In the genomic region with DNA sequence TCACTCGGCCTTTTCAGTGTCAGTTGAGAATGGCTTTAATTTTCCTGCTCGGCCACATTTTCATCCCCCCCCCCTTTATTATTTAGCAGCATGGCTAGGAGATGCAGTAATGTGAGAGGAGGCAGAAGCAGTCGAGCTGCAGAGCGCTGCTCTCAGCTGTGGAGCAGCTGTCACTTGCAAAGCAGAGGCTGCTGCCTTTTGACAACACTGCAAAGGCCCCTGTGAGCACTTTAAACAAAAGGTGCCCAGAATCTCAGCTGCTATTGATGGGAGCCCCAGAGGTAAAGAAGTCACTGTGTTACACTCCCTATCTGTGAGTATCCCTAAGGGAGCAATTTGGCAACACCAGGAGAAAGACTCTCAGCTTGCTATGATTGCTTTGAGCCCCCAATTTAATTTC, we compare ENCODE assay signal across 10 mouse cellular contexts. TPM values are rescaled to one million over a fixed set of nuclear protein-coding genes. Genes with fewer than 3 reads are reported as not detected.
DNase-seq lines count a peak whose midpoint lies in the region; ATAC-seq lines count a peak whose summit lies in the region.
"Had no signal": no experiment of that assay in that cellular context is flagged by ENCODE, and none has a peak within 500 bp of the region (broad histone marks: within the 10 kb centered on the region; RNA-seq: fewer than 3 reads in every experiment).

No protein-coding gene starts in this region.

- intact Hi-C loops in gastrocnemius, postnatal 14 days (cut with DNase I; ENCODE audit: low total_unique reads) = no loop called here

- 26% methylated on average over 4 of the region's 4 CpGs for WGBS in limb, embryonic 12.5 days
- 24% methylated on average over 4 of the region's 4 CpGs for WGBS in stomach, embryonic 15.5 days

- H3K9me3 ChIP-seq in erythroblast, embryonic 14.5 days (ENCODE audit: control insufficient read depth, low read length) = no peaks in the 10 kb centered on the region
- no peaks in the 10 kb centered on the region for H3K9me3 ChIP-seq in limb, embryonic 12.5 days
- H3K9me3 ChIP-seq in stomach, embryonic 15.5 days = no peaks in the 10 kb centered on the region
- H3K9me3 ChIP-seq: limb, embryonic 15.5 days had no signal

- peak overlapping the region; percentile 11; the same call in 1 of the 2 replicates for H3K4me2 ChIP-seq in limb, embryonic 12.5 days
- H3K4me2 ChIP-seq in stomach, embryonic 15.5 days = peak overlapping the region; percentile 16; the same call in 1 of the 2 replicates

- no peak overlapping the region for H3K27ac ChIP-seq in limb, embryonic 12.5 days
- H3K27ac ChIP-seq in stomach, embryonic 15.5 days = no peak overlapping the region
- H3K27ac ChIP-seq: limb, embryonic 15.5 days had no signal

- ATAC-seq in erythroblast, adult 5-6 weeks (replicated peaks; ENCODE audit: low FRiP score, poor library complexity, severe bottlenecking) = no peak
- no peak for ATAC-seq in limb, embryonic 12.5 days (ENCODE audit: insufficient number of reproducible peaks, insufficient read depth, low FRiP score, low TSS enrichment, low read depth)
- no peak for ATAC-seq in stomach, embryonic 15.5 days (ENCODE audit: insufficient read depth, low FRiP score, low read depth)

- DNase-seq in thymus, postnatal 14 days = peak; percentile 26
- DNase-seq in thymus, postnatal 25 days = no peak
- no peak for DNase-seq in gastrocnemius, postnatal 14 days
- DNase-seq in urinary bladder, adult 18-20 months (ENCODE audit: low spot score in 2 of 2) = no peak
- DNase-seq: kidney, adult 8-10 months had no signal

- peaks cover 62% of the 10 kb centered on the region for H3K36me3 ChIP-seq in erythroblast, embryonic 14.5 days (ENCODE audit: control insufficient read depth)
- H3K36me3 ChIP-seq in limb, embryonic 12.5 days = no peaks in the 10 kb centered on the region
- no peaks in the 10 kb centered on the region for H3K36me3 ChIP-seq in stomach, embryonic 15.5 days
- H3K36me3 ChIP-seq: limb, embryonic 15.5 days had no signal

- H3K9ac ChIP-seq in limb, embryonic 12.5 days (replicated peaks) = no peak overlapping the region
- no peak overlapping the region for H3K9ac ChIP-seq in stomach, embryonic 15.5 days
- H3K9ac ChIP-seq: limb, embryonic 15.5 days had no signal

- H3K4me1 ChIP-seq in erythroblast, embryonic 14.5 days (ENCODE audit: control insufficient read depth) = peaks cover 77% of the 10 kb centered on the region
- H3K4me1 ChIP-seq in limb, embryonic 12.5 days (replicated peaks) = peaks cover 52% of the 10 kb centered on the region
- peaks cover 38% of the 10 kb centered on the region for H3K4me1 ChIP-seq in stomach, embryonic 15.5 days

- H3K4me3 ChIP-seq in erythroblast, embryonic 14.5 days (replicated peaks) = peak overlapping the region; percentile 25
- no peak overlapping the region for H3K4me3 ChIP-seq in limb, embryonic 12.5 days (replicated peaks)
- no peak overlapping the region for H3K4me3 ChIP-seq in stomach, embryonic 15.5 days (replicated peaks)
- H3K4me3 ChIP-seq: limb, embryonic 15.5 days had no signal

- peaks cover 13% of the 10 kb centered on the region for H3K27me3 ChIP-seq in erythroblast, embryonic 14.5 days (ENCODE audit: control insufficient read depth)
- peaks cover 10% of the 10 kb centered on the region for H3K27me3 ChIP-seq in limb, embryonic 12.5 days
- no peaks in the 10 kb centered on the region for H3K27me3 ChIP-seq in stomach, embryonic 15.5 days (replicated peaks)

RNA-seq across cellular contexts. Expression of a gene that starts 3.1 kb away (rescaled TPM):
- polyA plus RNA-seq in erythroblast, embryonic 14.5 days (2012) = 2.5 and 4.0 TPM in 2 replicates
- total RNA-seq in erythroblast, adult 5-6 weeks (2015; ENCODE audit: low replicate concordance) = 34.9 and 47.3 TPM in 2 replicates
- total RNA-seq in erythroblast, adult 5-6 weeks (2017; ENCODE audit: low replicate concordance) = 39.6 and 46.4 TPM in 2 replicates
- polyA plus RNA-seq in limb, embryonic 12.5 days (2016; fragmentation: Nextera tagmentation; extraction: Ambion mirVana) = 139 and 143 TPM in 2 replicates
- polyA plus RNA-seq in stomach, embryonic 15.5 days (2015; fragmentation: Nextera tagmentation; extraction: Ambion mirVana) = 115 and 124 TPM in 2 replicates
- 1 to 10 TPM; 7.5 to 8.7 TPM for total RNA-seq in gastrocnemius, postnatal 14 days (2021)

RNA-seq across cellular contexts. Expression of a gene that starts 21.8 kb away (rescaled TPM):
- polyA plus RNA-seq in erythroblast, embryonic 14.5 days (2012) = not detected in 2 replicates
- not detected in 2 replicates for total RNA-seq in erythroblast, adult 5-6 weeks (2015; ENCODE audit: low replicate concordance)
- not detected in 2 replicates for total RNA-seq in erythroblast, adult 5-6 weeks (2017; ENCODE audit: low replicate concordance)
- polyA plus RNA-seq in limb, embryonic 12.5 days (2016; fragmentation: Nextera tagmentation; extraction: Ambion mirVana) = 1.6 TPM in 2 replicates
- 1.6 and 2.3 TPM in 2 replicates for polyA plus RNA-seq in stomach, embryonic 15.5 days (2015; fragmentation: Nextera tagmentation; extraction: Ambion mirVana)
- total RNA-seq in gastrocnemius, postnatal 14 days (2021) = 1 to 10 TPM in 1 of 2 experiments, under 1 TPM in 1; 0.69 to 1.0 TPM

RNA-seq across cellular contexts. Expression of a gene that starts 47.1 kb away (rescaled TPM):
- polyA plus RNA-seq in erythroblast, embryonic 14.5 days (2012) = not detected in 2 replicates
- not detected in 2 replicates for total RNA-seq in erythroblast, adult 5-6 weeks (2015; ENCODE audit: low replicate concordance)
- not detected in 2 replicates for total RNA-seq in erythroblast, adult 5-6 weeks (2017; ENCODE audit: low replicate concordance)
- not detected in 2 replicates for polyA plus RNA-seq in limb, embryonic 12.5 days (2016; fragmentation: Nextera tagmentation; extraction: Ambion mirVana)
- not detected in 2 replicates for polyA plus RNA-seq in stomach, embryonic 15.5 days (2015; fragmentation: Nextera tagmentation; extraction: Ambion mirVana)
- not detected for total RNA-seq in gastrocnemius, postnatal 14 days (2021)
- polyA plus RNA-seq: limb, embryonic 15.5 days had no signal

RNA-seq across cellular contexts. Expression of a gene that starts 53.6 kb away (rescaled TPM):
- polyA plus RNA-seq in erythroblast, embryonic 14.5 days (2012) = 1.9 and 2.0 TPM in 2 replicates
- 4.8 and 13.3 TPM in 2 replicates for total RNA-seq in erythroblast, adult 5-6 weeks (2015; ENCODE audit: low replicate concordance)
- total RNA-seq in erythroblast, adult 5-6 weeks (2017; ENCODE audit: low replicate concordance) = 3.9 and 14.8 TPM in 2 replicates
- 71.3 and 74.9 TPM in 2 replicates for polyA plus RNA-seq in limb, embryonic 12.5 days (2016; fragmentation: Nextera tagmentation; extraction: Ambion mirVana)
- 24.1 and 27.0 TPM in 2 replicates for polyA plus RNA-seq in stomach, embryonic 15.5 days (2015; fragmentation: Nextera tagmentation; extraction: Ambion mirVana)
- total RNA-seq in gastrocnemius, postnatal 14 days (2021) = 10 to 100 TPM in 1 of 2 experiments, 1 to 10 TPM in 1; 9.4 to 11.5 TPM

RNA-seq across cellular contexts. Expression of a gene that starts 57.0 kb away (rescaled TPM):
- 0.25 TPM in 1 of 2 replicates, not detected in the other for polyA plus RNA-seq in erythroblast, embryonic 14.5 days (2012)
- not detected in 2 replicates for total RNA-seq in erythroblast, adult 5-6 weeks (2015; ENCODE audit: low replicate concordance)
- total RNA-seq in erythroblast, adult 5-6 weeks (2017; ENCODE audit: low replicate concordance) = not detected in 2 replicates
- polyA plus RNA-seq in limb, embryonic 12.5 days (2016; fragmentation: Nextera tagmentation; extraction: Ambion mirVana) = not detected in 2 replicates
- polyA plus RNA-seq in stomach, embryonic 15.5 days (2015; fragmentation: Nextera tagmentation; extraction: Ambion mirVana) = not detected in 2 replicates
- total RNA-seq in gastrocnemius, postnatal 14 days (2021) = 1 to 10 TPM; 1.7 to 1.9 TPM
- polyA plus RNA-seq: limb, embryonic 15.5 days had no signal

Comparison
In these comparisons a context has a peak if more than half of its experiments do, and no peak if none do; other contexts are left out.
1. RNA of a gene that starts 3.1 kb away (polyA plus RNA-seq): 139 to 143 TPM in limb, embryonic 12.5 days and 115 to 124 TPM in stomach, embryonic 15.5 days; 2.5 to 4.0 TPM in erythroblast, embryonic 14.5 days; every median in the first group is over 10 times any median in the second.